Mouse (Mus musculus) hematopoietic stem cell, adult 5-6 weeks (primary cell): ENCODE results near the gene Gm15155. TPM values are rescaled to one million over a fixed set of nuclear protein-coding genes. Genes with fewer than 3 reads are reported as not detected.
A peak's percentile ranks its signal among the peaks of the same experiment; 100 is the strongest.
"Not testable (repeated sequence)": the region's sequence is repeated elsewhere in the genome, so short reads cannot be mapped to it uniquely, and the experiment has no call there.

Source experiments
- ATAC-seq, 2 experiments: fragments of 125-278 bp in 1 of 2; replicated peaks in 1 of 2; 2 replicates each; pipeline ENCODE4 v1.8.0; 2016 to 2017; ENCODE audit warnings: inconsistent platforms in 2 of 2, mild to moderate bottlenecking in 2 of 2, moderate number of reproducible peaks in 2 of 2, low read depth in 1 of 2, moderate TSS enrichment in 1 of 2; ENCODE audit not compliant: low FRiP score in 2 of 2, poor library complexity in 2 of 2, severe bottlenecking in 2 of 2, insufficient read depth in 1 of 2, low TSS enrichment in 1 of 2
- total RNA-seq: library from RNA; stranded (forward); fragments of 172-1452, 232-1000 nt; gene quantifications from 2 replicates; pipeline ENCODE4 v1.2.3, GENCODE M21; 2017

Gene Gm15155
- not detected in 2 replicates for total RNA-seq

GRCm38 (mm10) chrX:155624341-155624841 lies at the start of gene Gm15155:
Gene Gm15155 (plus strand): TSS chrX:155624741.
- 0 out of 4 replicates have a peak, but pooled peaks have one; percentile 10 to 11 for ATAC-seq

DNA sequence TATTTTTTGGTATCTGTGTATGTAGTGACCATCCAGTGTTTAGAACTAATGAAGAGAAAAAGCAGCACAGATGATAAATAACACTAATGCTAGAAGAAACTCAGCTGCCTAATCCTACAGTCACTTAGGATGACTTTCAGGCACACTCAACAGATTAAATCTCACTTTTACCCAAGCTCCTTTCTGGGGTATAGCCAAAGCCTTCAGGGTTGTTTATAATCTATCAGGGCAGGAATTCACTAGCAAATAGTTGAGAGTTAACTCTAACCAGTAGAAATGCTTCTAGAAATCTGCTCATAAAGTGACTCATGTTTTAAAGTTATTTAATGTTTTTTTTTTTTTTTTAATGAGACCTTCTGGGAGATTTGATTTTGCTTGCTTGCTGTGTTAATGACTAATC lies 44.8 kb upstream of the Gm15155 start:
- ATAC-seq: no peak

- peak; percentile 76 to 84 for ATAC-seq
These were observed 40.0 kb upstream of the Gm15155 start for GRCm38 (mm10) chrX:155584586-155584985.

DNA sequence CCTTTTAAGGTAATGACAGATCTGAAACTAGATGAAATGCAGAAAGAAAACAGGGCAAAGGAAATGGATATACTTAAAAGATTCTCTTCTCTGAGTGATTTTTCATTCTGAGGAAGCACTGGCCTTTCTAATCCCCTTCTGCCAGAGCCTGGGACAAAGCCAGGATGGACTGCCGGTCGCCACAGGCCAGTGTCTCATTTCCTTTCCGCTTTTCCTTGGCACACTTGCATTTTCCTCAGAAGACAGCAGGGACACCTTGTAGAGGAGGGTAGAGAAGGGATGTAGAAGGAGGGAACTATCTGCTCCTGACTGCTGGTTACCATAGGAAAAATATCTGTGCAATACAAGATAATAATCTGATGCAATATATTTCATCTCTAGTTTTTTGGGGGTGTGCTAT lies 33.1 kb upstream of the Gm15155 start:
- ATAC-seq: no peak

DNA sequence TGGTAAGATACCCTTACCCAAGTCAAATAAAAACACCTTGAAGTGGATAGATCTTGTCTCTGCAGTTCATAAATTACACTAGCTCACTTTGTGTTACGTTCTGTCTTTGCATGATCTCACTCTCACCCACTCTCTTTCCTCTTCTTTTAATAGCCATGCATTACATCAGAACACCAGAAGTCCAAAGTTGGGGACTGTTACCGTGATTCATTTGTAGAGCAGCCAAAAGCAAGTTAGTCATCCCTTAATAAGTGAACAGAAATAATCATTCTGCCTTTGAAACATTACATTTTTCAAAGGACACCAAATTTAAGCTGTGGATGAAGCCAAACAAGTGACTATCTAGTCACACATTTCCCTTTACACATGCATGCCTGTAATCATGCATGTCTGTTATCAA lies 32.1 kb upstream of the Gm15155 start:
- ATAC-seq: no peak

- ATAC-seq: no peak
These were observed 29.9 kb upstream of the Gm15155 start for GRCm38 (mm10) chrX:155594685-155595084.

GRCm38 (mm10) chrX:155596390-155596789 lies 28.2 kb upstream of the Gm15155 start:
- ATAC-seq: no peak

GRCm38 (mm10) chrX:155601196-155601595 lies 23.3 kb upstream of the Gm15155 start:
- no peak for ATAC-seq

GRCm38 (mm10) chrX:155622527-155622926 lies 2.0 kb upstream of the Gm15155 start:
- peak; percentile 50 to 51; a peak in 3 of 4 replicates for ATAC-seq

- 0 out of 4 replicates have a peak, but pooled peaks of 1 of the 2 experiments have one; percentile 18 for ATAC-seq
These were observed 1.5 kb upstream of the Gm15155 start for GRCm38 (mm10) chrX:155622961-155623599.

DNA sequence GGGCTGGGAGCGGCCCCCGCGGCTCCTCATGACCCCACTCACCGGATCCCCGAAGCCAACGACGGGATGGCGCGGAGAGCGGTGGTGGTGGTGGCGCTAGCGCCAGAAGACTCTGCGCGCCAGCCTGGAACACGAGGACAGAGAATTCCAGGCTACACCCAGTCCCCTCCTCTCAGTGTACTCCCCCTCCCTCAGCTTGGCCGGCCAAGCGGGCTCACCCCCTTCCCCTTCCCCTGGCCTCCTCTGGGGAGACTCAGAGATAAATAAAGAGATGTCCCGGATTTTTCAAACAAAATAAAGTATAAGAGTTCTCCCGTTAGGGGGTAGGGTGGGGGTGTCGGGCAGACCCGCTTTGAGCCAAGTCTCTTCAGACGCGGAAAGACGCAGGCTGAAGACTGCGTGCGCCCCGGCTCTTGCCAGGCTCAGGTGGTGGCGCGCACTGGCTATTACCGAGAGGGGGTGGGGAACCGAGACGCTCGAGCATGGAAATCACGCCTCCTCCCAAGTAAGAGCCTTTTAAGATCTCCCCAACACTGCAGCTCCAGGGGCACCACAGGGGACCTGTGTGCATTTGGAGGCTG lies 750 bp upstream of the Gm15155 start, which contains the start of gene Ptchd1:
Ptchd1 (minus strand) TSS at position 114 of the 581 bp plus-strand sequence.
- ATAC-seq: 0 out of 4 replicates have a peak, but pooled peaks of 1 of the 2 experiments have one; percentile 8

DNA sequence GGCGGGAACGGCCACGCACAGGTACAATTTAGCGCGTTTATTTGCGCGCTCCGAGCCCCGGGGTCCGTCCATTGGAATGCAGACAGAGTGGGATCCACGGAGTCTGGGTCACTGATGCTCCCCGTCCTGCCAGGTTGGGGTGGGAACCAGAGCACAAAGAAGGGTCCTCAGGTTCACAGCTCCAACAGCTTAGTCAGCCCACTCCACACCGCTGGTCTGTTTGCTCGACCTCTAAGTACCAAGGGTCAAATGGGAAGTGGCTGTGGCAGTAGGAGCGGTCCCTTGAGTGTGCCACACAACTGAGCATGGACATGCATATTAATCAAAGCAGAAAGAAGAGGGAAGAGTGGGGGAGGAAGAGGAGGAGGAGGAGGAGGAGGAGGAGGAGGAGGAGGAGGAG lies 354 bp downstream of the Gm15155 start:
- ATAC-seq: no peak

DNA sequence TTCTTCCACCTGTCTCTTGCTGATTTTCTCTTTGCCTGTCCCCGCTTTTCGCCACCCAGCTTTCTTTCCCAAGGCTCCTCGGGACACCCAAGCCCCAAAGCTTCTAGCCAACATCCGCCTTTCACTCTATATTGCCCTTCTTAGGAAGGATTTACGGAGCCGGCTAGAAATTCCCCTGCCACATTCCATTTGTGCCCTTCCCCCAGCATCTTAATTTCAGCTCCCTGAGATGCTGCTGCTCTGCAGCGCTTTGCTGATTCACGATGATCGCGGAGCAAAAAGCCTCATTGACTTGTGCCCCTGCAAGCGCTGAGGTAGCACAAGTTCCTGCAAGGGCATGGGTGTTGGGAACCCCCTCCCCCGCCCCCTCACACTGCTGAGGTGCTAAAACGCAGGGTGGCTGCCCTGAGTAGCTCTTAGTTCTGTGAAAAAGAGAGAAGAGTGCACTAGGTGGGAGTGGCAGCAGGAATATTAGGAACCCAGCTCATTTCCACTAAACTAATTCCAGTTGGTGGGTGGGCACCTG lies 1.2 kb downstream of the Gm15155 start:
- ATAC-seq: peak in 1 of 2 experiments; percentile 18; a peak in 1 of 4 replicates

DNA sequence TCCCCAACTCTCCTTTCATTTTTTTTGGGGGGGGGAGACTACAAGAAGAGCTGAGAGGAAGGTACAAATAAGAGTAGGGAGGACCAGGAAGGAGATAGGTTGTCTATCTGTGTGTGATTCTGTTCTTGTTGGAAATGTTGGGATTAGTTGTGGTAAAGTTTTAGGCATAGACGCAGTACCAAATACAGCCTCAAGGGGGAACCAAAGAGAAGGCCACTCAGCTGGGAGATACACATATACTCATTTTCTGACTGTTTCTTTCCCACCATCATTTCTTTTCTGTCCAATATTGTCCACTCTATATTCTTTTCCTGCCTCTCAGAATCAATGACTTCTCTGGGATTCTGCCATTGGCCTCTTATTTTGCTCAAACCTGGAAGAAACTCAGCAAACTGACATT lies 19.4 kb downstream of the Gm15155 start:
- 0 out of 4 replicates have a peak, but pooled peaks of 1 of the 2 experiments have one; percentile 49 for ATAC-seq

DNA sequence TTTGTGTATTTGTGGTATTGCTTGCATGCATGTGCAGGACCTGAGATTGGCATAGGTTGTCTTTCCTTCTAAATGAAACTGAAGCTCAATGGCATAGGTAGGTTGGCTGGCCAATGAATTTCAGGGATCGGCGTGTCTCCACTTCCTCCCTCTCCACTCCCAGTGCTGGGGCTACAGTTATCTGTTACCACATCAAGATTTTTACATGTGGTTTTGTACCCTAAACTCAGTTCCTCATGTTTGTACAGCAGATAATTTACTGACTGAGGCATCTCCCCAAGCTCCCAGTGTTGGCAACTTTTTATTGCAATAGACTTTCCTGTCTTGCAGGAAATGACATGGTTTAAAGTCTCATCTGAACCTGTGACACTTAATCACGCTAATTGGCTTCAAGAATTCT lies 21.4 kb downstream of the Gm15155 start:
- peak; percentile 45 to 65; a peak in 2 of 4 replicates for ATAC-seq

- no peak for ATAC-seq
These were observed 33.4 kb downstream of the Gm15155 start for GRCm38 (mm10) chrX:155657971-155658370.

DNA sequence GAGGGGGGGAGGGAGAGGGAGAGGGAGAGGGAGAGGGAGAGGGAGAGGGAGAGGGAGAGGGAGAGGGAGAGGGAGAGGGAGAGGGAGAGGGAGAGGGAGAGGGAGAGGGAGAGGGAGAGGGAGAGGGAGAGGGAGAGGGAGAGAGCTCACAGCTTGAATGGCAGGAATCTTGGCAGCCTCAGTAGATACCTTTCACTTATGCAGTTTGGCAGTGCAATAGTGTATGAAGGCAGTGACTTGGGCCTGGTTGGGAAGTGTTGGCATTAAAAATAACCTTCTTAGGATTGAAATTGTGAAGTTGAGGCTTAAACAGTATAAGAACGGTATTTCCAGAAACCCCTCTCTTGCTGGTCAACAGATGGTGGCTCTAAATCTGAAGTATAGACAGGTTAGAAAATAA lies 65.9 kb downstream of the Gm15155 start:
- not testable (repeated sequence) for ATAC-seq

- ATAC-seq: no peak
These were observed 99.6 kb downstream of the Gm15155 start for GRCm38 (mm10) chrX:155724157-155724556.
